Mouse (Mus musculus) liver, adult 2 months (tissue): ENCODE data around the gene Slc13a3.

Experiments
- CTCF ChIP-seq: fragments of 200-500 bp; IDR thresholded peaks from 2 replicates; pipeline ENCODE4 v1.5.1; 2011; ENCODE audit warnings: low read depth, low read length, control low read depth
- POLR2A ChIP-seq: fragments of 200-500 bp; IDR thresholded peaks from 2 replicates; pipeline ENCODE4 v1.6.1; 2011; ENCODE audit warnings: low read length, control low read depth; ENCODE audit not compliant: insufficient read depth; ENCODE audit errors: extremely low read depth

DNA sequence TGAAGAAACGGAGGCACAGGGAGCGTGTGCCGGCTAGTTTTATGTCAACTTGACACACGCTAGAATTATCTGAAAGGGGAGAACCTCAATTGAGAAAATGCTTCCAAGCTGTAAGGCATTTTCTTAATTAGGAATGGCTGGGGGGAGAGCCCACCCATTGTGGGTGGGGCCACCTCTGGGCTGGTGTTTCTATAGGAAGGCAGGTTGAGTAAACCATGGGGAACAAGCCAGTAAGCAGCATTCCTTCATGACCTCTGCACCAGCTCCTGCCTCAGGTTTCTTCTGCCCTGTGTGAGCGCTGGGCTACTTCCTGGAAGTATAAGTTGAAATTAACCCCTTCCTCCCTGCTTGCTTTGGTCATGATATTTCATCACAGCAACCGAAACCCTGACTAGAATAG is 57.2 kb downstream of the Slc13a3 start:
- TF ChIP-seq CTCF (no peak), POLR2A (no peak)
